Mouse (Mus musculus) T-cell, adult 2 months (primary cell): ENCODE results near the gene Hipk2.

Experiments
- DNase-seq: peaks from one replicate; pipeline ENCODE4 v3.0.0; 2022; ENCODE audit warnings: low spot score

The Hipk2 gene

DNA sequence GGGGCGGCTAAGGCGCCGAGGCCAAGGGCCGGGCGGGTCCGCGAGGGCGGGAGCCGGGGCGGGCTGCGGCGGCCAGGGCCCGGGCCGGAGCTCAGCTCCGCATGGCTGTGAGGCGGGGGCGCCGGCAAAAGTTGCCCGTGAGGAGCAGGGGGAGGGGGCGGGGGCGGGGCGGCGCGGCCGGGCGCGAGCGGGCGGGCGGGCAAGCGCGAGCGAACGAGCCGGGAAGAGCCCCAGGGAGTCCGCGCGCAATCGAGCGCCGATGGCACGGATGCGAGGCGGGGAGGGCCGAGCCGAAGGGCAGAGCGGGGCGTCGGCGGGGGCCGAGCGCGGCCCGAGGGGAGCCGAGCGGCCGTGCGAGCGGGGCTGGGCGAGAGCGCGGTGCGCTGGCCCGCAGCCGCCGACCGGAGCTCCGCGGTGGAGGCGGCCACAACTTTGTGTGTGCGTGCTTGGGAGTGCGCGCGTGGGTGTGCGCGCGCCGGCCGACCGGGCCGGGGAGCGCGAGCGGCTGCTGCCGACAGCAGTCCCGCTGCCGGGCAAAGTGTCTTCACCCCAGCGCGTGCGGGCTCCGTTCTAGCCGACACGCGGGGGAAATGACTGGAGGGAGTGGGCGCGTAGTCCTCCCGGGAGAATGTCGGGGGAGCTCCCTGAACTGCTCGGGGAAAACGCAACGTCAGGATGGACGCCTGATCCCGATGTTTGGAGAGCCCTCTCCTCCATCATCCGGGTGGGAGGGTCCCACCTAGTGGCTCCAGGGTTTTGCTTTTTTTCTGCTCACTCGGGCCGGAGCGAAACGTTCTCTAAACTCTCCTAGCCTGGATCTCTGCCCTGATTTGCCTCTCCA lies at the start of gene Hipk2:
Gene Hipk2, minus strand, starts transcription at position 95 of the 841 bp plus-strand sequence.
- DNase-seq: peak; percentile 80

- DNase-seq: no peak
Measured at GRCm38 (mm10) chr6:38925719-38926118, 49.8 kb upstream of the Hipk2 start.

DNA sequence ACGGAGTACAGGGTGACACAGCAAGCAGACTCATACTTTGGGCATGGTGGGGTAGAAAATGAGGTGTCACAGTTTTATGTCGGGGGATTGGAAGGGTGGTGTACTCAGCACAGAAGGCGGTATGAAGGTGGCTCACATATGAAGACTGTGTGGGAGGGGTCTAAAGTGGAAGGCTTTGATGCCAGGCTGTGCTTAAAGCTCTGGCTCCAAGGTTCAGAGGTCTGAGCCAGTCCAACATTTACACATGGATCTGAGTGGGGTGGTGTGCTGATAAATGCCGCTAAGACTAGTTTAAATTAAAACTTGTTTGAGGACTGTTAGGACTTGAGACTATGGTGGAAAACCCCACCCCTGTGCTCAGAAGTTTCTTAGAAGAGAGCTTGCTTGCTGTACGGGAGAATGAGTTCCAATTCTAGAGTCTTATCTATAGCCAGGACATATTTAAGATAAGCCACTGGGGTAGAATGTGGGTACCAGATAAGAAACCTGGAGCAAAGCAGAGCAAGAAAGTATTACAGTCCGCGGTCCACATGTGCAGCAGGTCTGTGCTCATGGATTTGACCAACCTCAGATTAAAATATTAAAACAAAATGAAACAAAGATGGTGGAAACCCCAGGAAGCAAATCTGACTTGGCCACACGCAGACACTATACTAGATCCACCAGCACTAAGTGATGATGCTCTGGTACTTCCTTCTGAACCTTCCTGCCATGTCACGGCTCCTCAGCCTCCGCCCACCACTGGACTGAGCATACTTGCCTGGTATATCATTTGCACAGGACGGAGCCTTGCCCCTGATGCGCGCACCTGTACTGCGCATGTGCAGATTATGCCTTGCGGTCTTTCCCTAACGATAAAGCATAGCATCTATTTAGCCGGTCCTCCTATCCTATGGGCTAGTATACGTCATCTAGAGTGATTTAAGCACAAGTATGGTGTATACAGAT lies 48.2 kb upstream of the Hipk2 start:
- no peak for DNase-seq

DNA sequence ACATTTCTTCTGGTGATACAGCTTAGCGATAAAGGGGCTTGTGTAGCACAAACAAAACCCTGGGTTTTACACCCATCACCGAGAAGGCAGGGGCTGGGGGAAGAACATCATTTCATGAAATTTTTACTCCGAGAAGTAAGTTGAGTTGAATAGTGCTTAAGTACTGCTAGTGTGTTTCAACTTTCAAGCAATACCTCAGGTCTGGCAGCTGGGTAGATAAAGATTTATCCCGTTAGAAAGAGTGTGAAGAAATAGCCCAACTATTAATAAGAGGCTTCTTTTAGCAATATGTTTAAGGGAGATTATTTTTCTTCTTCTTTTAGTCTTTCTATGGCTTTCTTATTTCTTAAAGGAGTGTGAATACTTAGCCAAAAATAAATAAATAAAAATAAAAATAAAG lies 47.5 kb upstream of the Hipk2 start:
- DNase-seq: no peak

- no peak for DNase-seq
Measured at GRCm38 (mm10) chr6:38922517-38922916, 46.6 kb upstream of the Hipk2 start.

DNA sequence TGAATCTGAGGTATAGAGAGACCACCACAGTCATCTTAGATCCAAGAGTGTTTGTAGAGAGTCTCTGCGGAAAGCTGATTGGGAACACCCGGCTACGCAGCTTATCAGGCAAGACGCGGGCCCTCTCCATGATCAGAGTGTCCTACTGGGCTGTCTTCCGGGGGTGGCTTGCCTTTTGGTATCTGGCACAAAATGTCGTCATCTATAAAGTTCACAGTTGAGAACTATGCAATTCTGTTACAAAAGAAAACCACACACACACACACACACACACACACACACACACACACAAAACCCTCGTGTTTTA lies 45.8 kb upstream of the Hipk2 start:
- DNase-seq: no peak

GRCm38 (mm10) chr6:38921095-38921809 lies 45.3 kb upstream of the Hipk2 start:
- DNase-seq: no peak

DNA sequence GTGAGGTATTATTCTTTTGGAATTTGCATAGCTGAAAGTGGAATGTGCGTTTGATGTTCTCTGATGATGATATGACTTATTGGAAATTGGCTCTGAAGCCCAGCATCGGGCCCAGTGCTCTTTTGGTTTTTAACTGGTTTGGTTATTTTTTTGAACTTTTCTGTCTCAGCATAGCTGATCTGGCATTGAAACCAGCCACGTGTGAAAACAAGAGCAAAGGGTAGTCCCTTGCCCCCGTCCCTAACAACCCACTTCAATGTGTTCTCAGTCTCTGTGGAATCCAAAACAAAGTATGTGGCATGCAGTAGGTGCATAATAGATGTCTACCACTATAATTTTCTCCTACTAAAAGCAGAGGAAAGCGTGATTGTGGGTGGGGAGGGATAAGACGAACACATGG lies 44.2 kb upstream of the Hipk2 start:
- no peak for DNase-seq

- DNase-seq: no peak
Measured at GRCm38 (mm10) chr6:38919135-38919740, 43.3 kb upstream of the Hipk2 start.

GRCm38 (mm10) chr6:38918728-38919127 lies 42.8 kb upstream of the Hipk2 start:
- no peak for DNase-seq

DNA sequence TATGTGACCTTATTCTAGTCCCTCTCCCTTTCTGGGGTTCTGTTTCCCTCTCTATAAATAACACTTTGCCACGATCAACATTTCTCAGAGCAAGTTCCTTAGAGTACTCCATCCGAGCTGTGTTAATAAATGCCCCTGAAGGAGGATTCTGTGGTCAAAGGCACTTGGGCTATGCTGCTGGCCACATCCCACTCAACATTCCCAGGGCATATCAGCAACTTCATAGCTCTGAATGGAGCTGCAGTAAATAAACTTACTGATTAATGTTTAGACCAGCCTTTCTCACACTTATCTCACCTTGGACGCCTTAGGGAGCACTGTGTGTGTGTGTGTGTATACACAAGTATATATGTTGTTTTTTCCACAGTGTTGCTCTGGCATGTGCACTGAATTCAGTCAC lies 41.5 kb upstream of the Hipk2 start:
- no peak for DNase-seq

DNA sequence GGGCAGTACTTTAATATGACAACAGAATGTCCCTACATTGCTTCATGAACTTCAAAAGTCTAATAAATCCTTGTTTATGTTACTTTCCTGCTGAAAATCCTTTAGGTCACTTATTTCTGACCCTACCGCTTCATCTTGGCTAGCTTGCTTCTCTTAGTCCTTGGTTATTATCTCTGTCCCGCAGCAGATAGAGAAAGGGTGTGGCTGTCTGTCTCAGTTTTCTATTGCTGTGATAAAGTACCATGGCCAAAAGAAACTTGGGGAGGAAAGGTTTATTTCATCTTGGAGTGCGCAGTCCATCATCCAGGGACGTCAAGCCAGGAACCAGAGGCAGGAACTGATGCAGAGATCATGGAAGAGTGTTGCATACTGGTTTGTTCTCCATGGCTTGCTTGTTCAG lies 40.6 kb upstream of the Hipk2 start:
- no peak for DNase-seq

DNA sequence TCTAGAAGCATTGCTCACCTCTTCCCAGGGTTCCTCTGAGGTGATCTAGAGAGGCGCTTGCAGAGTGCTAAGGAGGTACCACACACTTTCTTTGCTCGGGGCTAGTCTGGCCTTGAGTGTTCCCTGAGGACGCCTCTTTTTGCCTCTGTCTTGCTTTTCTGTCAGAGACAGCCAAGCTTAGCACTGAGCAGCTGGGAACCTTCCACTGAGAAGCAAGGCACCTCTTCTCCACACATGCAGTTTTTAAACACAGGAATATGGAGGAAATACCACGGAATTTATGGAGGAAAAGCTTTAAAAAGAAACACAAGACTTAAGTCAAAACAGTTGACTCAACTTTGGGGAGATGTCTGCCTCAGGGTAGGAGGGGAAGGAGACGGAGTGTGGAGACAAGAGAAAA lies 39.8 kb upstream of the Hipk2 start:
- DNase-seq: no peak

- DNase-seq: no peak
Measured at GRCm38 (mm10) chr6:38914181-38914580, 38.2 kb upstream of the Hipk2 start.

- no peak for DNase-seq
Measured at GRCm38 (mm10) chr6:38913386-38914042, 37.5 kb upstream of the Hipk2 start.

DNA sequence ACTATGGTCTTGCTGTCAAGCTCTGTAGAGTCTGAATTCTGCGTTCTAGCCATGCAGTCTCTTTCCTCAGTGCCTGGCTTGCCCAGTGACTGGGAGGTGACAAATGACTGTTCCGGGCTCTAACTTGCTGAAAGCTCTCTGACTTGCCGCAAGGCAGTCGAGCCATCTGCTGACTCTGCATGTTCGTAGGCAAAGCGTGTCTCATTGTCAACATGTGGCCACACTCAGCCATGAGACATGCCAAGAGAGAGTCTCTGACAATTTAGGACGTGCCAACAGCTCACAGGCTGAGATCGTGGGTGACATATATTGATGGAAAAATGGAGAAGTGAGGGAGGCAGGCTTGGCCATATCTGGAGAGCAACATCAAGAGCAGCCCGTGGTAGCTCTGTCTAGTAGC lies 36.9 kb upstream of the Hipk2 start:
- no peak for DNase-seq

DNA sequence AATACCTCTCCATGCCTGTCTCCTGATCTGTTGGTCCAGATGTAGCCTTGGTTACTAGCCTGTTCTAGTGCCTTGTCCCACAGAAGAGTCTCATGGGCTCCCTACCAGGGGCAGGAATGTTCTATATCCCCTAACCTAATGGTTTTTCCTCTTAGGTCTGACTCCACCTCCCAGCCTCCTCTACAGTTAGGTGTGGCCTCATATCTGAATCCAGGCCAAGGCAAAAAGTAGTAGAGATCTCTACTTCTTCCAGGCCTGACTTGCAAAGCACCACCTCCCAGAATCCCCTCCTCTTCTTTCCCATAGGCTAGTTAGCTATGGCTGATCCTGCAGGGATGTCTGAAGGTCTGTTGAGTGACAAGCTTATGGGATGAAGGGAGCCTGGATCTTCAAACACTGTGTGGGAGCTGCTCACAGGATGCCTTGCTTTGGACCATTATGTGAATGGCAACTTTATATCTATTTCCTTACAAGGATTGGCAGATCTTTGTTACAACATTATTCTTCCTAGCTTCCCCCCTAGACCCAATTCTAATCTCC lies 36.2 kb upstream of the Hipk2 start:
- no peak for DNase-seq

DNA sequence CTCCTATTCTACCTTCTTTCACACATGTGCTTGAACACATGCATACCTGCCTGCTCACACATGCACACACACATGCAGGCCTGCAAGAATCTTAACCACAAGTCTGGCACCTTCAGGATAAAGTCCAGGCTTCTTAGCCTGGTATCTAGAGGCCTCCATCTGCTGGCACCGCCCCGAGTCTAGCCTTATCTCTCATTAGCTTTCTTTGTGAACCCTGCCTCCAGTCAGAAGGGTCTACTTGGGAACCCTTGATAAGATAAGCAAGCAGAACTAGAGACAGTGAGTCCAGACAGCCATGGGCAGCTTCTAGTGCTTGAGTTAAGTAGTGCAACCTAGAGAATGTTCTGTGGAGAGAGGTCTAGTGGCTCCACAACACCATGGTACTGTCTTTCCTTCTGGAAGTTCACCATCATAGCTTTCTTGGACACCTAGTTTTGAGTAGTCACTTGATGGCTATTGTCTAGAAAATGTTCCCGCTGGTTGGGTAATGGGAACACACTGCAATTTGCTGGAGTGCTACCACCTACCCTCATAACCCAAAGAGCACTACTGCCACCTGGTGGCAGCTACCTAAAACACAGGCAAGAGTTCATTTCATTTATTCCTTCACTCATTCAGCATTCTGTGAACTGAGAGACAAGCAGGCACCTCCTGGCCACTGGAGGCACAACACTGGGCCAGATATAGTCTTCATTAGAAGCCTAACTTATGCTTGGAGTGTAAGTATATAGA lies 35.0 kb upstream of the Hipk2 start:
- peak; percentile 64 for DNase-seq

- DNase-seq: no peak
Measured at GRCm38 (mm10) chr6:38908401-38908800, 32.4 kb upstream of the Hipk2 start.

DNA sequence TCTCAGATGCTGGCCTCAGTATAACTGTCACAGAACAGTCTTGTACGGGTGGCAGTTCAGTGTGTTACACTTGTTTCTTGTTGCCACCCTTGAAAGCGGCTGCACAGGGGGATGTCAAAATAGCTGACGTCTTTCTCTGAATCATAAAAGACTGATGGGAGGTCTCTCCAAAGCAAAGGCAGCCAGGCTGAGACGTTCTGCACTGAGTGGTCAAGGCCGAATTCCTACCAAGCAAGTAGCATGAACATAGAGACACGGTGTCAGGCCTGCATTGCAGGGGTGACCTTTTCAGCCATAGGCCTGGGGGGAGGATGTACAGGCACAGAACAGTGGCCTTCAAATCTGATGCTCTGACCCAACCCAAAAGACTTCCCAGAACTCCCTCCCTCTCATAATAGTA lies 30.0 kb upstream of the Hipk2 start:
- no peak for DNase-seq
